Mouse (Mus musculus) cerebellum, adult 11-12 months (tissue): Measurements from ENCODE around the gene Aldh1l1.

ENCODE experiments used
- DNase-seq: peaks from one replicate; pipeline ENCODE4 v3.0.0; 2022

Gene Aldh1l1

GRCm38 (mm10) chr6:90509085-90509484, 22.9 kb downstream of the Aldh1l1 start:
- peak; percentile 54 for DNase-seq

DNA sequence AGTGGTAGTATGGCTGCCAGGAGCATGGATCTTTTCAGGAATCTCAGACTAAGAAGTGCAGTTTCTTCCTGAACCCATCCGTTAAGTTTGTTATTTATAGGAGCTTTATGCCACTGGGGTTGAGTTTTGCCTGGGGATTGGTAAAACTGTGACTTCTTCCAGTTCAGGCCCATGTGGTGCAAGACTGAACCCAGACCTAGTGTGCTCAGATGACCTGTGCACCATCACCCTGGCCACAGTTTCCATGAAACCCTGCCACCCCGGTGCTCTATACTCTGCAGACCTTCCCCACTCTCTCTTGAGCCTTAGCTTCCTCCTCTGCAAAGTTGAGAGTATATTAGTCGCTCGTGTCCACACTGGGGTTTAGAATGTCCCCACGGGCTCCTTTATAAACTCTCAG, 26.2 kb downstream of the Aldh1l1 start:
- DNase-seq = no peak

DNA sequence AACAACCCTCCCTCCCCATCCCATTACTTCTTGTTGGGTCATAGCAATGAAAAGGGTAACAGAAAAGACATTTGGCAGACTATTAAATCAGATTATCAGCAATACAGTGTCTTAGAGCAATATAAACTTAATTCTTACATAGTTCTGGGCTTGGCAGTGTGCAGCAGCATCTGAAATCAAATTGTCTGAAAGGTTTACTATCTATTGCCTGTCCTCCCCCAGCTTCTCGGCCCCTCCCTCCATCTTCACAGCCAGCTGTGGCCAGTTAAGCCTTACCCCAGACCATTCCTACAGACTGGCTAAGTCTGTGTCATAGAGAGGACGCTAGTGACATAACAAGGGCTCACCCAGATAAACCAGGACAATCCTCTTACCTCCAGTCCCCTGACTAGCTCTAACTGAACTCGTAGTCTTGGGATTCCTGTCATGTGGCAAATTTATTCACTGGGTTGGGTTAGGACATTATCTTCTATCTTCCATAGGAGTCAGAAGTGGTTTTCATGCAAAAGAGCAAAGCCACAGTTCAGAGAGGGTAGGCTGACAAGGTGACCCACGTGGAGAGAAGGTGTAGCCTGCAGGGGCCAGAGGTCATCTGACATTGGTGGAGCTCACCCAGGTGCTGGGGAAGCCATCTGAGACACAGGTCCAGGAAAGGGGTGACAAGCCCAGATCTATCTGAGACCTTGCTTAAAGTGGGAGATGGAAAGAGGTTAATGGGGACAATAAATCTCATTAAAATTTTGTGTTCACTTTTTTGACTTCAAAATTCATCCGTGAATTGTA, 27.0 kb downstream of the Aldh1l1 start:
- DNase-seq = no peak

GRCm38 (mm10) chr6:90514369-90514768, 28.1 kb downstream of the Aldh1l1 start:
- DNase-seq = no peak

DNA sequence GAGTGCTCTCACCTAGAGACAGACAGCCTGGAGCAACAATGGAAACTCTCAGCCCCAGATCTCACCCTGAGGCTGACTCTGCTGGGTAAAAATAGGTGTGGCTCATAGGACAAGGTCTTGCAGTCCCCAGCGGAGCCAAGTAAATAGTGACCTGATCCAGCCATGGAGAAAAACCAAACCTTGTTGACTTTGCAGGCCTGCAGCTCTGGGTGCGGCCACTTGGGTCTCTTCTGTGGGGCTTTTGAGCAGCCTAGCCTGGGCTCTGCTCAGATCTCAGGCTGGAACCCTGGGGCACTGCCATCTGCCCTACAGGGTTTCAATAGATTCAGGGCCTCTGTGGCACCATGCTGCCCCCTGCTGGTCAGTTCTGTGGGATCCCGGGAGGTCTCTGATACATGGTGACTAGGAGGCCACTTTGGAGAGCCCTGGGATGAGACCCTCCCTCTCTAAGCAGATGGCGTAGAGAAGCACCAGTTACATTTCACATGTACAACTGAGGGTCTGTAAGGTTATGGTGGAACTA, 28.7 kb downstream of the Aldh1l1 start:
- peak; percentile 92 for DNase-seq

- no peak for DNase-seq
Measured at GRCm38 (mm10) chr6:90518892-90519291, 32.7 kb downstream of the Aldh1l1 start.

DNA sequence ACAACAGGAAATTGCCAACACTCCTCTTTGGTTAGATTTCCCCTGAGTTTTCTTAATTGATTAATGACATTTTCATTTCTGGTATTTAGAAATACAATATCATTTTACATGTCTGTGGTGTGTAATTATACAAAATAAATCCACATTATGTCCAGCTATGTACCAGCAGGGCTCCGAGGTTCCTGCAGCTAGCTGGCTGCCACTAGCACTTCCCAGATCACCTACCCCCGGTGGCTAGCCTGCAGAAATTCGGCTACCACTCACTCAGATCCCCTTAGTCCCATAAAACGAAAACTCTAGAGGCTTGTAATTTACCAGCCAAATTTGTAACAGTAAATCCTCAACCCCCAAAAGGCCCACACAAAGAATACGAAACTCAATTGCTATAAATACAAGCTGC, 33.1 kb downstream of the Aldh1l1 start:
- DNase-seq = no peak

GRCm38 (mm10) chr6:90526406-90526805, 40.2 kb downstream of the Aldh1l1 start:
- no peak for DNase-seq

DNA sequence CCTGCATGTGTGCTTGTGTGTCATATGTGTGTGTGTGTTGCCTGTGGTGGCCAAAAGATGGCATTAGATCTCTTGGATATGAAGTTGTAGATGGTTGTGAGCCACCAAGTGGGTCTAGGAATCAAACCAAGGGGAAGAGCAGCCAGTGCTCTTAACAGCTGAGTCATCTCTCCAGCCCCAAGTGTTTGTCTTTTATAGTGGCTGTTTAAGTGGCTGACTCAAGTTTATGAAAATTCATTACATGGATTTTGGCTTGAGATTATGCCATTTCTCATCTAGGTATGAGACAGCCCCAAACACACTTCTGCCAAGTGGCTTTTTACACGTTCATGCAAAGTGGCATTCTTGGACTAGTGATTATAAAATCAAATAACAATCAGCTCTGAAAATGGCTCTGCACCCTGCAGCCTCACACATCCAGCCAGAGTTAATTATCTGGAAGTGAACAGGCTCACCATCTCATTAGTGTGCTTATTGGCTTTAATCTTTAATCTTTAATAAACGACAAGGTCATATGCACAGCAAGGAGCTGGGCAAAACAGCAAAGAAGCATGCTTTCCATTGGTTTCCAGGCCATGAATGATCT, 43.3 kb downstream of the Aldh1l1 start:
- DNase-seq = no peak

DNA sequence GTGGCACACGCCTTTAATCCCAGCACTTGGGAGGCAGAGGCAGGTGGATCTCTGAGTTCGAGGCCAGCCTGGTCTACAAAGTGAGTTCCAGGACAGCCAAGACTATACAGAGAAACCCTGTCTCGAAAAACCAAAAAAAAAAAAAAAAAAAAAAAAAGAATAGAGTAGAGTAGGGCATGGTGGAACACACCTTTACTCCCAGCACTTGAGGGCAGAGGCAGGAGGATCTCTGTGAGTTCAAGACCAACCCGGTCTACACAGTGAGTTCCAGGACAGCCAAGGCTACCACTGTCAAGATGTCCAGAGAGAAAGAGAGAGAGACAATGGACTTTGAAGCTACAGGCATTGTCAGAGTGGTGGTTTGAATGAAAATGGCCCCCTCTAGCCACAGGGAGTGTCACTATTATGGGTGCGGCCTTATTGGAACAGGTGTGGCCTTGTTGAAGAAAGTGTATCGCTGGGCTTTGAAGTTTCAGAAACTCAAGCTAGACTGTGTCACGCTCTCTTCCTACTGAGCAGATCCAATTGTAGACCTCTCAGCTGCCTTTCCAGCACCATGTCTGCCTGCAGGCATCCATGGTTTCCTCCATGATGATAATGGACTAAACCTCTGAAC, 46.5 kb downstream of the Aldh1l1 start:
- no peak for DNase-seq

DNA sequence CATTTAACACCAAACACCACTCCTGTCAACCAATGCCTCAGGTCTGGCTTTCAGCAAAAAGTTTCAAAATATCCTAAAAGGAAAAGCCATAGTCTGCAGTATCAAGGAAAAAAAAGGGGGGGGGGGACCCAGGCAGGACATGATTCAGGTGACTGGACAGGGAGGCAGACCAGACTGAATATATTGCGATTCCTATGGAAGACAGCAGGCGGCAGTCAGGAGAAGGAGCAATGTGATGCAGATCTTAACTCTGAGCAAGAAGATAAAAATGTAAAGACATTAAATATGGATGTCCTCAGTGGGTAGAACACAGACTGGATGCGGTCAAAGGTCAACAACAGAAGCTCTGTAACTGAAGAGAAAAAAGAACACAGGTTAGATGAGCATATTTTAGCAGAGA, 47.3 kb downstream of the Aldh1l1 start:
- DNase-seq = no peak

DNA sequence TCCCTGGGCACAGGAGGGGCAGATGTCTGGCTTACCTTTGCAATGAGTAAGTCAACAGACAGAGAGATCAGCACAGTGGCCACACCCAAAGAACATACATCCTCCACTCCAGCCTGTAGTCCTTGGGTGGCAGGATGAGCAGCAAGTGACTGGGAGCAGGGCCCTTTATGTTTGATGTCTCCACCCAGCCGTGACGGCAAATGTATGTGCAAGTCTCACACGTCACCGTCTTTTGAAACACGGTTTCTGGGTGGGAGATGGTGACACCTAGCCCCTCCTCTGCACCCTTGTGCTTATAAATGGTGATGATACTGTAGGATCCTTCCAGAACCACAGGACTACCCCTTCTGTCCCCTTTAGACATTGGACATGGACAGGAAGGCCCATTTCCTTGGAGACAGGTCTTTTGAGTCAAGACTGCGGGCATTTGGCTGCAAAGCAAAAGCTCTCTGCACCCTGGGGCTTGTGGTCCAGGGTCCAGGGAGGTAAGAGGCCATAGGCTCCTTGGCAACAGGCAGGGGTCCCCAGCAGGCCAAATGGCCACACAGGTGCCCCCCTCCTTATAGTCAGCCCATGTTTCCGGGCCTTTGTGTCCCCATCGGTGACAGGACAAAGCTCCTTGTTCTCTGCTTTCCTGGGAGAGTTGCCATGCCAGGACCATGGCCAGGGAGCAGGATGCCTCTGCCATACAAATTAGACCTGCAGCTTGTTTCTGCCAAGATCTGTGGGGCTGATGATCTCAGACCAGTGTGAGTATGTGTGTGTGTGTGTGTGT, 48.7 kb downstream of the Aldh1l1 start:
- peak; percentile 93 for DNase-seq

- no peak for DNase-seq
Measured at GRCm38 (mm10) chr6:90536824-90537223, 50.6 kb downstream of the Aldh1l1 start.

DNA sequence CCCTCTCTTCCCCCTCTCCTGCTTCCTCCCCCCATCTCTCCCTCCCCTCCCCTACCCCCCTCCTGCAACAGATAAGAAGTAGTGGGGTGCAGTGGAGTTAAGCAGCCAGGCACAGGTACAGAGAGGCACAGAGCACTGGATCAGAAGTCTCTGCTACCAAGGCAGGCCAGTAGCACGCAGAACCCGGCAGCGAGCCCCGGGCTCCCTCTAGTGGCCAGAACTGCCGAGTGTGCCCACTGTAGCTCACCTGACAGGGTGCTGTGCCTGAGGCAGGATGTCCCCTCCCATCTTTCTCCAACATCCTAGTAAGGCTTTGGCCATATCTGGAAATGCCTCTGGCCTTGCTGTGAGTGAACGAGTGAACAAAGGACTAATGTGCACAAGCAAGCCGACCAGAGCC, 51.7 kb downstream of the Aldh1l1 start:
- DNase-seq = peak; percentile 82

DNA sequence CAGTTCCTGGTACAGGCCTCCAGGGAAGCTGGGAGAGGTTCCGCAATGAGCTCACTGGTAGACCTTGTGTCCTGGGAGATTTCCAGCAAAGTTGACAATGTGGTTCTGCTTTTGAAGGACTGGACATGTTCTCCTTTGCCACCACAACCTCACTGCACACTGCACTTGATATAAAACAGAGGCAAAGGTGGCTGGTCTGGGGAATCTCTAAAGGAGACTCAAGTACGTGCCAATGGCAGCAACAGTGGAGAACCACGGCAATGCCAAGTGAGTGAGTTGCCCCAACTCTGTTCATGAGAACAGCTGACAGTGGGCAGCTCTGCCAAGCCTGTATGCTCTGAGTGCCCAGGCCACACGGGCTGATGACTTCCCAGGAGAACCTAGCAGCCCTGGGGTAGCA, 53.0 kb downstream of the Aldh1l1 start:
- DNase-seq = no peak

GRCm38 (mm10) chr6:90540520-90540919, 54.3 kb downstream of the Aldh1l1 start:
- DNase-seq = no peak

DNA sequence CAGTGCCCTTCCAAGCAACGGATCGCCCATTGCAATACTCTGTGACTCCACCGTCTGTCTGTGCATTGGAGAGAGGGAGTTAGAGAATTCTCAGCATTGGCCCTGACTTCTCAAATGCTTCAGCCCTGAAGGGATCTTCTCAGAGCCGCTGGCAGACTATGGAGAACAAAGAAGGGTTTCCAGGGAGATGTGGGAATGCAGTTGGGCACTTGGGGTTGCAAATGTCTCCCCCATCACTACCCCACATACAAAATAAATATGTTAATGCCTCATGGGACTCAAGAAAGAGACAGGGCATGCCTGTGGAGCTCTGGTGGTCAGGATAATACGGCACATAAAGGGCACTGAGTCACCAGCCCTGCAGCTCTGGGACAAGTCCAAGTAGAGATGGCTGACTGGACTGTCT, 55.1 kb downstream of the Aldh1l1 start:
- DNase-seq = no peak

DNA sequence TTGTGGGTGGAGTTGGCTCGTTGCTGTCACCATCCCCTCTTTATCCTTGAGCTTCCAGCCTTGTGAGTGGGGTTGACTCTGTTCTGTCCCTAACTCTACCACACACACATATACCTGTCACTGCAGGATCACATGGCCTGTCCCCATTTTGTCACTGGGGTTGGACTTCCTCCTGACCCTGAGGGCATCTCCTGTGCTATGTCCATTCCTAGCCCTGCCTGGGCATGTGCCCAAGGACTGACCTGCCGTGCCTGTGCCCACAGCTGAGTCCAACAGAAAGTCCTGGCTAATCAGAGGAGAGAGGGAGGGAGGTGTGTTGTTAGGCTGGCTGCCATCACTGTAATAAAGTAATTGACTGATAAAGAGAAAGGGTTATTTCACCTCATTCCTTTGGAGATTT, 58.2 kb downstream of the Aldh1l1 start:
- no peak for DNase-seq

DNA sequence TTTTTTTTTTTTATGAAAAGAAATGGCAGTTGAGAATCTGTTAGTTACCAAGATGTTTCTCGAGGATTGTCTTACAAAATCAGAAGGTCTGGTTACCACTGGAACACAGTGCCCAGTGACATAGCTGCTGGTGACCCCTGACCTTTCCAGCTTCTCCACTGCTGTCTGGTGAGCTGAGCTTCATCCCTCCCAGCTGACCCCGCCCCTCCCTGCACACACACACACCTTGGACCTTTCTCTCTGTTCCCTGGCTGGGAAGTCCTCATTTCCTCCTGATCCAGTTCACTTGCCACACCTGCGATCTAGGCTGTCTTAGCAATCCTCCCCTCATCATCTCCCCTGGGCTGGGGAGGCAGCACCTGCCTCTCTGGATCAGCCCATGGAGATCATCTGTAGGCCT, 60.0 kb downstream of the Aldh1l1 start:
- no peak for DNase-seq

- DNase-seq = no peak
Measured at GRCm38 (mm10) chr6:90547041-90547440, 60.8 kb downstream of the Aldh1l1 start.

- DNase-seq = no peak
Measured at GRCm38 (mm10) chr6:90550161-90550912, 64.1 kb downstream of the Aldh1l1 start.

GRCm38 (mm10) chr6:90551251-90551650, 65.0 kb downstream of the Aldh1l1 start:
- no peak for DNase-seq

DNA sequence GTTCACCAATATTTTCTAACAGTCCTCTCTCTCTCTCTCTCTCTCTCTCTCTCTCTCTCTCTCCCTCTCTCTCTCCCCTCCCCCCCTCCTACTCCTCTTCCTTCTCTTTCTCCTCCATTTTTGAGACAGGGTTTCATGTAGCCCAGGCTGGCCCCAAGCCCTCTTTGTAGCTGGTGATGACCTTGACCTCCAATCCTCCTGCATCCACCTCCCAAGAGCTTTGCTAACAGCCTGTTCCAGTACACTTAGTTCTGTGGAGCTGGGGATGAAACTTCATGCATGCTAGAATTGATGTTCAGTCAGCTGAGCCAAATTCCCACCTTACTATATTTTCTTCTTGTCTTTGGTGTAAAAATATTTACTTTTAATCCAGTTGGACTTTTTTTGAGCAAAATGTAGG, 67.0 kb downstream of the Aldh1l1 start:
- DNase-seq = no peak
